Mouse (Mus musculus) intestine, embryonic 15.5 days (tissue): ENCODE measurements around the gene Terb2. TPM values are rescaled to one million over a fixed set of nuclear protein-coding genes. Genes with fewer than 3 reads are reported as not detected.

Experiments
- ATAC-seq: fragments of 200-750 bp; cut with Nextera tagmentation; 2 replicates; pipeline ENCODE4 v1.8.0; 2017; ENCODE audit warnings: moderate TSS enrichment, moderate library complexity
- H3K27ac ChIP-seq: fragments of 300-500 bp; sonication (generic); 2 replicates; pipeline ENCODE4 v1.5.1; 2015; ENCODE audit warnings: mild to moderate bottlenecking, inconsistent platforms
- H3K27me3 ChIP-seq: fragments of 300-500 bp; sonication (generic); replicated peaks from 2 replicates; pipeline ENCODE4 v1.6.1; 2015; ENCODE audit warnings: inconsistent platforms
- H3K36me3 ChIP-seq: fragments of 300-500 bp; sonication (generic); 2 replicates; pipeline ENCODE4 v1.6.1; 2015; ENCODE audit warnings: inconsistent platforms
- H3K4me1 ChIP-seq: fragments of 300-500 bp; sonication (generic); replicated peaks from 2 replicates; pipeline ENCODE4 v1.6.1; 2015; ENCODE audit warnings: inconsistent platforms
- H3K4me2 ChIP-seq: fragments of 300-500 bp; sonication (generic); replicated peaks from 2 replicates; pipeline ENCODE4 v1.6.1; 2015; ENCODE audit warnings: mild to moderate bottlenecking, inconsistent platforms
- H3K4me3 ChIP-seq: fragments of 300-500 bp; sonication (generic); replicated peaks from 2 replicates; pipeline ENCODE4 v1.5.1; 2015; ENCODE audit warnings: inconsistent platforms
- H3K9ac ChIP-seq: fragments of 300-500 bp; sonication (generic); 2 replicates; pipeline ENCODE4 v1.6.1; 2015; ENCODE audit warnings: inconsistent platforms
- H3K9me3 ChIP-seq: fragments of 300-500 bp; sonication (generic); 2 replicates; pipeline ENCODE4 v1.6.1; 2016; ENCODE audit warnings: inconsistent platforms
- WGBS: fragments of 180-500 bp; shearing (Covaris S2); methylation state at CpG from one replicate; pipeline ENCODE4 v1.1.7; 2015; 5-methylcytosine and 5-hydroxymethylcytosine counted together
- polyA plus RNA-seq: library from polyadenylated mRNA; unstranded; fragments of >200 nt; fragmentation: Nextera tagmentation; extraction: Ambion mirVana; gene quantifications from 2 replicates; pipeline ENCODE4 v1.2.1, GENCODE M21; 2015

The Terb2 gene
- polyA plus RNA-seq, 1 experiment from 2014 or later: not detected

GRCm38 (mm10) chr2:122236321-122236720 lies 50.2 kb downstream of the Terb2 start:
- H3K4me2 ChIP-seq: no peak overlapping the region; the same call in 1 of the 2 replicates
- ATAC-seq: no peak
- H3K36me3 ChIP-seq: no peaks in the 10 kb centered on the region
- H3K4me3 ChIP-seq: no peak overlapping the region
- peaks cover 9% of the 10 kb centered on the region; the same call in 1 of the 2 replicates for H3K4me1 ChIP-seq
- no peak overlapping the region for H3K9ac ChIP-seq
- H3K27ac ChIP-seq: no peak overlapping the region
- no peaks in the 10 kb centered on the region for H3K9me3 ChIP-seq
- H3K27me3 ChIP-seq: no peaks in the 10 kb centered on the region

DNA sequence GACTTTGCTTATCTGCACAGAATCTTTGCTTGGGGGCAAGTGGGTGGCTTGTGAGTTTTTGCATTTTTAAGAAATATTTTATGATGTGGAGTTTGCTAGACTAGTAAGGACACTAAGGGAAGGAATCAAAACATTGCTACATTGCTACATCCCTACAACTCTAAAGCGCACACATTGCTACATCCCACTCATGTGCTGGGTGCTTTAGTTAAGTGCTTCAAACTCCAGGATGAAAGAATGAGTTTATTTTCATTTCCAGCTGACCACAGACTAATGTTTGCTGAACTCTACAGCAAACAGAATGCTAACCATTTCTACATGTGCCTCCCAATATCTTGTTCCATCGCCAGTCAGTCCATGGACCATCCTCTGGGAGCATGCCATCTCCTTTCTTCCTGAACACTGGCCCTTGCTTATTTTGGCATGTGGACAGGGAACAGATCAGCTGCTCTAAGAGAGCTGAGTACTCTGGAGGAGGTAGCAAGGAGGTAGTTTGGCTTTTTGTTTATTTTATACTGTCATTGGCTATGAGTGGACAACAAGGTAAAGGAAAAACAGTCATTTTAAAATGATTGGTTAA lies 51.9 kb downstream of the Terb2 start:
- no peak overlapping the region for H3K4me3 ChIP-seq
- WGBS: 92% methylated on average over 2 of the region's 2 CpGs
- H3K4me2 ChIP-seq: no peak overlapping the region
- no peaks in the 10 kb centered on the region for H3K9me3 ChIP-seq
- H3K4me1 ChIP-seq: peaks cover 9% of the 10 kb centered on the region; the same call in 1 of the 2 replicates
- no peak for ATAC-seq
- no peaks in the 10 kb centered on the region for H3K36me3 ChIP-seq
- no peak overlapping the region for H3K9ac ChIP-seq
- no peak overlapping the region for H3K27ac ChIP-seq
- H3K27me3 ChIP-seq: no peaks in the 10 kb centered on the region

- no peaks in the 10 kb centered on the region for H3K27me3 ChIP-seq
- 0 out of 2 replicates have a peak, but pooled peaks cover 2% of the 10 kb centered on the region for H3K4me1 ChIP-seq
- no peak overlapping the region; the same call in 1 of the 2 replicates for H3K27ac ChIP-seq
- H3K9me3 ChIP-seq: no peaks in the 10 kb centered on the region
- H3K4me3 ChIP-seq: no peak overlapping the region
- H3K9ac ChIP-seq: no peak overlapping the region
- no peak overlapping the region for H3K4me2 ChIP-seq
- no peaks in the 10 kb centered on the region for H3K36me3 ChIP-seq
- ATAC-seq: no peak
Measured at GRCm38 (mm10) chr2:122240735-122241134, 54.7 kb downstream of the Terb2 start.

DNA sequence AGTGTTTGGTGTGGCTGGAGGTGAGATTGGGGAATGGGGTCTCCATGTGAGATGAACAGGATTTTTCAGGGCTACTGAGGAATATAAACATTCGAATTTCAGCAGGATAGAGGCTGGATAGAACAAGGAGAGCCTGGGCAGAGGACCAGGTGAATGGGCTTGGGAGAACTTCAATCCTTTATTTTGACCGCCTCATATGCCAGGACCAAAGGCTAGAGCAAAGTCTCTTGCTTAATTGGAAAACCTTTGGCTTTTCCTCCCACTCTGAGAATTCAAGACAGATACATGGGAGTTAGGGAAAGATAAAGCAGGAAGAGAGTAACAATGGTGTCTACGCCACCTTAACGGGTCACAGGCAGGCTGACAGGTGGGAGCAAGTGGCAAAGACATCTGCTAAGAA lies 55.2 kb downstream of the Terb2 start:
- Histone ChIP-seq H3K4me1 (0 out of 2 replicates have a peak, but pooled peaks cover 2% of the 10 kb centered on the region), H3K4me2 (no peak overlapping the region), H3K4me3 (no peak overlapping the region), H3K9me3 (no peaks in the 10 kb centered on the region), H3K9ac (no peak overlapping the region), H3K36me3 (no peaks in the 10 kb centered on the region), H3K27me3 (no peaks in the 10 kb centered on the region), H3K27ac (peak overlapping the region; percentile 22; the same call in 1 of the 2 replicates)
- no peak for ATAC-seq
- WGBS: 86% methylated on average over 4 of the region's 4 CpGs

DNA sequence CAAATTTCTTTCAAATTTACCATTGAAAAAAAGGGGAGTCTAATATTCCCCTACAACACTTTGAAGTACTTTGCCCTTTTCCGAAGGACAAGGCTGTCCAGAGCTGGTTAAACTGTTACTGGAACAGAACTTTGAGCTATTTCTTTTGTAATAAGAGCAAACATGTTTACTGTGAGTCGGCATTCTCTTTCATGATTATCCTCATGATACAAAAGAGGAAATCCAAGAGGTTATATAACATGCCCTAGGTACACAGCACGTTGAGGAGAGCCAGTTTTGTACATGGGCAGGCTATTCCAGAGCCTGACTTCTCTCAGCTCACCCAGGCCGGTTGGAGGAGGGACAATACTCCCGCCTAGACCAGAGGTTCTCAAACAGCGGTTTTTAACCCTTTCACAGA lies 55.9 kb downstream of the Terb2 start:
- 0 out of 2 replicates have a peak, but pooled peaks cover 2% of the 10 kb centered on the region for H3K4me1 ChIP-seq
- WGBS: 45% methylated on average over 6 of the region's 6 CpGs
- H3K36me3 ChIP-seq: no peaks in the 10 kb centered on the region
- H3K4me2 ChIP-seq: no peak overlapping the region
- no peaks in the 10 kb centered on the region for H3K27me3 ChIP-seq
- H3K9ac ChIP-seq: no peak overlapping the region
- H3K4me3 ChIP-seq: no peak overlapping the region
- H3K27ac ChIP-seq: 0 out of 2 replicates have a peak overlapping the region, but pooled peaks have one; percentile 22
- H3K9me3 ChIP-seq: no peaks in the 10 kb centered on the region
- ATAC-seq: peak; percentile 86

GRCm38 (mm10) chr2:122243671-122244131 lies 57.6 kb downstream of the Terb2 start:
- H3K9me3 ChIP-seq: no peaks in the 10 kb centered on the region
- no peak overlapping the region for H3K27ac ChIP-seq
- H3K4me2 ChIP-seq: no peak overlapping the region
- H3K4me1 ChIP-seq: 0 out of 2 replicates have a peak, but pooled peaks cover 2% of the 10 kb centered on the region
- 3% methylated on average over 3 of the region's 3 CpGs for WGBS
- H3K36me3 ChIP-seq: no peaks in the 10 kb centered on the region
- H3K27me3 ChIP-seq: no peaks in the 10 kb centered on the region
- H3K9ac ChIP-seq: no peak overlapping the region
- no peak overlapping the region for H3K4me3 ChIP-seq
- peak; percentile 52 for ATAC-seq

DNA sequence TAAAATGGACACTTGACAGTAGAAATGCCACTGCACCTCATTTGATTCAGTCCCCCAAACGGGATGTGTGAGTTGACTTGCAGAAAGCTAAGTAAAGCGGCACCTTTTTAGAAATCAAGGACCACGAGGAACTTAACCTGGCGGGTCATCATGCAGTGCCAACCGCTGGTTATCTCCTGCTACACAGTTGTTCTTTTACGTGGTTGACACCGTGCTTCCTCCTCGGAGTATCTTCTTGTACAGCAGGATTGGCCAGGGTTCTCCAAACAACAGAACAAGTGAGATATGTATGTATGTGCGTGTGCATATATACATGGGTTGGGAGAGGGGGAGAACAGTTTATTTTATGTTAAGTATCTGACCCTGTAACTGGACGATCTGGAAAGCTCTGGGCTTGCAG lies 61.7 kb downstream of the Terb2 start:
- no peak overlapping the region for H3K4me3 ChIP-seq
- H3K4me1 ChIP-seq: 0 out of 2 replicates have a peak, but pooled peaks cover 2% of the 10 kb centered on the region
- ATAC-seq: no peak
- H3K36me3 ChIP-seq: peaks cover 3% of the 10 kb centered on the region; the same call in 1 of the 2 replicates
- H3K4me2 ChIP-seq: no peak overlapping the region
- no peaks in the 10 kb centered on the region for H3K9me3 ChIP-seq
- WGBS: 82% methylated on average over 10 of the region's 10 CpGs
- H3K9ac ChIP-seq: no peak overlapping the region
- no peak overlapping the region for H3K27ac ChIP-seq
- H3K27me3 ChIP-seq: no peaks in the 10 kb centered on the region

DNA sequence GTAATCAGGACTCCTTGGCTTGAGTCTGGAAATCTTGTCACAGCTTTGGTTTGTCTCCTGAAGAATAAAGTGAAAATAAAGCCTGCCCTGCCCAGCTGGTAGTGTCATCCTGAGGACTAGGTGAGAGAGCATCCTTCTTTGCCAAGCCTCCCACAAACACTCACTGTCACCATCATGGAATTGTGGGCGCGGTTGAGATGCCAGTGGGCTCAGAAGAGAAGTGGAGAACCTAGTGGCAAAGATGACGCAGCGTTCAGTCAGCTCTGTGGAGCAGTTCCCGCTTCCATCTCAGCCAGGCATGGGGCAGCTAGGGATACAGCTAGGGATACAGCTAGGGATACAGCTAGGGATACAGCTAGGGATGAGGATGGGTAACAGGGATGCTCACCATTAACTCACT lies 69.9 kb downstream of the Terb2 start:
- Histone ChIP-seq H3K27me3 (no peaks in the 10 kb centered on the region), H3K9ac (no peak overlapping the region), H3K36me3 (peaks cover 3% of the 10 kb centered on the region; the same call in 1 of the 2 replicates), H3K4me3 (no peak overlapping the region), H3K4me2 (no peak overlapping the region), H3K4me1 (peaks cover 2% of the 10 kb centered on the region; the same call in 1 of the 2 replicates), H3K27ac (no peak overlapping the region), H3K9me3 (no peaks in the 10 kb centered on the region)
- WGBS: 96% methylated on average over 5 of the region's 5 CpGs
- ATAC-seq: no peak

Other genes with a start within 250 kb of the Terb2 start
- gene Ctdspl2, start 230.3 kb upstream of the Terb2 start, polyA plus RNA-seq: 36.3 and 46.8 TPM in 2 replicates
- gene Mageb3, start 230.2 kb upstream of the Terb2 start, polyA plus RNA-seq: 0.11 TPM in 2 replicates
- gene Eif3j1, start 157.7 kb upstream of the Terb2 start, polyA plus RNA-seq: 9.6 and 10.6 TPM in 2 replicates
- gene Spg11, start 67.9 kb upstream of the Terb2 start, polyA plus RNA-seq: 8.5 TPM in 2 replicates
- gene B2m, start 38.6 kb upstream of the Terb2 start, polyA plus RNA-seq: 367 and 406 TPM in 2 replicates
- 0.09 TPM in 1 of 2 replicates, not detected in the other for gene Trim69, start 25.6 kb upstream of the Terb2 start, polyA plus RNA-seq
- gene Patl2, start 83 bp upstream of the Terb2 start, polyA plus RNA-seq: not detected in 2 replicates
- gene Sord, start 48.5 kb downstream of the Terb2 start, polyA plus RNA-seq: 68.1 and 68.6 TPM in 2 replicates
- 0.08 TPM in 1 of 2 replicates, not detected in the other for gene Duox2, start 112.2 kb downstream of the Terb2 start, polyA plus RNA-seq
- 0.14 and 0.25 TPM in 2 replicates for gene Duoxa2, start 112.6 kb downstream of the Terb2 start, polyA plus RNA-seq
- not detected in 2 replicates for gene Duoxa1, start 127.5 kb downstream of the Terb2 start, polyA plus RNA-seq
- gene Duox1, start 129.4 kb downstream of the Terb2 start, polyA plus RNA-seq: 0.03 and 0.08 TPM in 2 replicates
- gene Shf, start 182.9 kb downstream of the Terb2 start, polyA plus RNA-seq: 2.7 and 3.6 TPM in 2 replicates
- 63.2 and 66.0 TPM in 2 replicates for gene Slc28a2, start 240.2 kb downstream of the Terb2 start, polyA plus RNA-seq